Mouse (Mus musculus) liver, embryonic 15.5 days (tissue): Measurements from ENCODE around the gene Ell3. TPM values are rescaled to one million over a fixed set of nuclear protein-coding genes. Genes with fewer than 3 reads are reported as not detected.
A peak's percentile ranks its signal among the peaks of the same experiment; 100 is the strongest.

Source experiments
- ATAC-seq: fragments of 200-750 bp; cut with Nextera tagmentation; 2 replicates; pipeline ENCODE4 v1.8.0; 2017; ENCODE audit warnings: moderate number of reproducible peaks, mild to moderate bottlenecking, moderate library complexity; ENCODE audit not compliant: insufficient read depth
- H3K27ac ChIP-seq: fragments of 300-500 bp; sonication (generic); replicated peaks from 2 replicates; pipeline ENCODE4 v1.5.1; 2015; ENCODE audit warnings: mild to moderate bottlenecking, inconsistent platforms
- H3K27me3 ChIP-seq: fragments of 300-500 bp; sonication (generic); 2 replicates; pipeline ENCODE4 v1.6.1; 2015; ENCODE audit warnings: mild to moderate bottlenecking, inconsistent platforms
- H3K36me3 ChIP-seq: fragments of 300-500 bp; sonication (generic); replicated peaks from 2 replicates; pipeline ENCODE4 v1.6.1; 2015; ENCODE audit warnings: moderate library complexity, mild to moderate bottlenecking, inconsistent platforms
- H3K4me1 ChIP-seq: fragments of 300-500 bp; sonication (generic); replicated peaks from 2 replicates; pipeline ENCODE4 v1.6.1; 2015; ENCODE audit warnings: inconsistent platforms
- H3K4me2 ChIP-seq: fragments of 300-500 bp; sonication (generic); 2 replicates; pipeline ENCODE4 v1.6.1; 2015; ENCODE audit warnings: moderate library complexity, mild to moderate bottlenecking, inconsistent platforms
- H3K4me3 ChIP-seq: fragments of 300-500 bp; sonication (generic); replicated peaks from 2 replicates; pipeline ENCODE4 v1.5.1; 2015; ENCODE audit warnings: mild to moderate bottlenecking, inconsistent platforms
- H3K9ac ChIP-seq: fragments of 300-500 bp; sonication (generic); 2 replicates; pipeline ENCODE4 v1.6.1; 2015; ENCODE audit warnings: moderate library complexity, mild to moderate bottlenecking, inconsistent platforms
- H3K9me3 ChIP-seq: fragments of 300-500 bp; sonication (generic); replicated peaks from 2 replicates; pipeline ENCODE4 v1.6.1; 2016; ENCODE audit warnings: inconsistent platforms
- WGBS: fragments of 180-500 bp; shearing (Covaris S2); methylation state at CpG from one replicate; pipeline ENCODE4 v1.1.7; 2015; ENCODE audit warnings: mixed read lengths; ENCODE audit not compliant: insufficient replicate concordance; 5-methylcytosine and 5-hydroxymethylcytosine counted together
- polyA plus RNA-seq: library from polyadenylated mRNA; unstranded; fragments of >200 nt; fragmentation: Nextera tagmentation; extraction: Ambion mirVana; gene quantifications from 2 replicates; pipeline ENCODE4 v1.2.1, GENCODE M21; 2015

Gene Ell3
- polyA plus RNA-seq, 1 experiment from 2014 or later: 3.0 TPM

DNA sequence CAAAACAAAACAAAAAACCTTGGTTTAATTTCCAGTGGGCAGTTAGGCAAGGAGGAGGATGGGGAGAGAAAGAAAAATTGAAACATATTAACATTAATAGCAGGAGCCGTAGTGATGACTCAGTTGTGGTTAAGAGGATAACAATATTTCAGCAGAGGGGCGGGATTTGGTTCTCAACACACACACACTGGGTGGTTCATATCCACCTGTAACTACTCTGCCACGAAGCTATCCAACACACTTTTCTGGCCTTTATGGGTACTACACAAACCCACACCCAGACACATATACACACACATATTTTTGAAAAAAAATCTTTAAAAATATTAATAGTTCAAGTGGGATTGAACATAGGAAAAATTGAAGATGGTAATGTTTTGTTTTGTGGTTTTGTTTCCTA lies 2.9 kb upstream of the Ell3 start:
- Histone ChIP-seq H3K27ac (no peak overlapping the region), H3K4me3 (no peak overlapping the region), H3K9ac (no peak overlapping the region), H3K4me1 (peaks cover 43% of the 10 kb centered on the region), H3K36me3 (peaks cover 8% of the 10 kb centered on the region; the same call in 1 of the 2 replicates), H3K4me2 (no peak overlapping the region), H3K9me3 (no peaks in the 10 kb centered on the region), H3K27me3 (peaks cover 27% of the 10 kb centered on the region)
- WGBS: 36% methylated on average over 3 of the region's 3 CpGs
- ATAC-seq: no peak

DNA sequence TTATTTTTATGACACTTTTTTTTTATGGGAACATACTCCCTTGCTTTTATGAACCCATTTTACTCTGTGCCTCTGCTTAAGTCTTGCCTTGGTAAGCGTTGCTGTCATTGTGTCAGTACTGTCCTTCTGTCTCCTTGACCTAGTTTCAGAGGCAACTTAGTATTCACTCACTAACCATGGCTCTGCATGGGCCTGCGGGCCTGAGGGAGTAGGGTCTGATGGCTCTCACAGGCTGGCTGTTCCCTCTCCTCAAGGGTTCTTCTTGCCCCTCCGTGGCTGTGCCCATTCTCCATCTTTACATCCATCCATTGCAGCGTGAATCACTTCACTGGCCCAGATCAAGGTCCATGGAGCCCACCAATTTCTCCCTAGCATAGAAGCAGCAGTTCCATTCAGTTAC lies 2.4 kb upstream of the Ell3 start:
- Histone ChIP-seq H3K36me3 (peaks cover 6% of the 10 kb centered on the region; the same call in 1 of the 2 replicates), H3K27ac (no peak overlapping the region), H3K4me3 (no peak overlapping the region), H3K4me1 (peaks cover 47% of the 10 kb centered on the region), H3K4me2 (no peak overlapping the region), H3K9me3 (no peaks in the 10 kb centered on the region), H3K9ac (no peak overlapping the region), H3K27me3 (peaks cover 32% of the 10 kb centered on the region)
- ATAC-seq: no peak
- WGBS: 70% methylated on average over 4 of the region's 4 CpGs

DNA sequence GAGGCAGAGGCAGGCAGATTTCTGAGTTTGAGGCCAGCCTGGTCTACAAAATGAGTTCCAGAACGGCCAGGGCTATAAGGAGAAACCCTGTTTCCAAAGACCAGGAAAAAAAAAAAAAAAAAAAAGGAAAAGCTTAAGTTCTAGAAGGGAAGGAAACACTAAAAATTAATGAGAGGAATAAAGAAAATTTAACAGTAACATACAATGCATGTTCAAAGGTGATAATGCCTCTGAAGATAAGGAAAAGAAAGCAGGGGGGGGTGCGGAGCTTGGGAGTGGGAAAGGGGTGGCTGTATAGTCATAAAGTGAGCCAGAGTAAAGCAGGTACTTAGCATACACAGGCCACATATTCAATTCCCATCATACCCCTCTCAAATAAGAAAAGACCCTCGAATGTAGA lies 1.0 kb upstream of the Ell3 start:
- no peak overlapping the region for H3K4me3 ChIP-seq
- H3K4me2 ChIP-seq: no peak overlapping the region
- H3K27ac ChIP-seq: no peak overlapping the region
- WGBS: 49% methylated on average over 3 of the region's 3 CpGs
- no peak overlapping the region for H3K9ac ChIP-seq
- no peaks in the 10 kb centered on the region for H3K9me3 ChIP-seq
- no peak for ATAC-seq
- peaks cover 41% of the 10 kb centered on the region for H3K4me1 ChIP-seq
- H3K36me3 ChIP-seq: no peaks in the 10 kb centered on the region
- H3K27me3 ChIP-seq: peaks cover 38% of the 10 kb centered on the region

DNA sequence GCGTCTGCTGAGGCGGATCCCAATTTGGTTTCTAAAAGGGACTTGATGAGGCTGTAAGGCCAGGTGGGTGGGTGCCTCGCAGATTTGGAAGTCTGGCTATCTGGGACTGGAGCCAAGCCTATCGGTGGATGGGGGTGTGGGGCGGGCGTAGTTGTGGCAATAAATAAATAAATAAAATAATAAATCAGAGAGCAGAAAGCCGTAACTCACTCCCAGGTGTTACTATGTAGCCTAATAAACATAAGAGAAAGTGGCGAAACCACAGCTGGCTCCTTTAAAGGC lies 1.1 kb downstream of the Ell3 start:
- 16% methylated on average over 8 of the region's 8 CpGs for WGBS
- Histone ChIP-seq H3K4me1 (peaks cover 30% of the 10 kb centered on the region), H3K36me3 (peaks cover 15% of the 10 kb centered on the region), H3K27me3 (peaks cover 38% of the 10 kb centered on the region), H3K9me3 (no peaks in the 10 kb centered on the region), H3K4me3 (peak overlapping the region; percentile 59), H3K27ac (peak overlapping the region; percentile 42; the same call in 1 of the 2 replicates), H3K9ac (peak overlapping the region; percentile 61), H3K4me2 (peak overlapping the region; percentile 92)
- ATAC-seq: peak; percentile 20

DNA sequence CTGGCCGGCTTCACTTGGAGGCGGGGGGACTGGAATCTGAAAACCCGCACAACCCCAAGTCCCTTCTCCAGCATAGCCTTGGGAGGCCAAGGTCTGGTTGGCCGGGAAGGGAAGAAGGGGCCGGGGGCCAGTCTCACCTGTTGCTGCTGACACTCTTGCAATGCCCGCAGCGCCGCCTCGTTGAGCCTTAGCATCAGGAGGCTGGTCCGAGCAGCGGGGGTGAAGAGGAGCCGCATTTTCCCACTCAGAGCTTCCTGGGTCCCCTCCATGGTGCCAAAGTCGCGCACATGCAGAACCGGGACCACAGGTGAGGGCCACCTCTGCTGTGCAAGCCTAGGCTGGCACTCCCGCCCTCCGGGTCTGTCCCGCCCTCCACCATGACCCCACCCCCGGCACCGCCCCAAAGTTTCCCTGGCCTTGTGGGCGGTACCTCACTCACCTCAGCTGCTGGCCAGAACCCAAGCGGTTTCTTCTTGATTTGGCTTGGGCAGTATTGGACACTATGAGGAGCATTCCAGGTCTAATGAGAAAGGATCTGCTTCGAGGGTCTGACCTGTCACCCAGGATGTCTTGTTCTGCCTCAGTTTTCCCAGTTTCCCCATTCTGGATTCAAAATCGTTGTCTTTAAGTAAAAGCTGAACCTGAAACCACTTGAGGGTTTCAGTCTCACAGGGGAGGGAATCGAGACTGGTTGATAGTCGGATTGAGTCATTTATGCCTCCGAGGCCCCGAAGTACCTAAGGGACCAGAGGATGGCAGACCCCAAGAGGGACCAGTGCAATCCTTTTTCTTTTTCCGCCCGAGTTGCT lies 1.6 kb downstream of the Ell3 start:
- peak; percentile 94 for ATAC-seq

DNA sequence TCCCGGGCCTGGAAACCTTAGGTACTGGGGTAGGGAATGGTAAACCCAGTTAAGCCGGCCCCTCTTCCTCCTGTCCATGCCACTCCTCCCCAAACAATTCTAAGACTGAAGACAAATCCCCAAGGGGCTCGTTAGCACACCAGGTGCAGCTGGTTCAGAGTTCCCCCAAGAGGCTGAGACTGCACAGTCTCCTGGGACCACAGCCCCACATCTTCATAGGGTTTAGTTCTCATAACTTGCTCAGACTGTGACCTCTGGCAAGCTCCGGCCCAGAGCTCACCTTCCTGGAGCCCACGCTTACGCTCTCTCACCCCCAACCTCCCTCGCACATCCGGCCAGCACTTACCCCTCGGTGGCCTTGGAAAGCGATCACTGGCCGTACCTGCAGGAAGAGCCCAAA lies 2.3 kb downstream of the Ell3 start:
- WGBS: 16% methylated on average over 11 of the region's 11 CpGs
- ATAC-seq: peak; percentile 5; the same call in 1 of the 2 replicates
- peak overlapping the region; percentile 61; the same call in 1 of the 2 replicates for H3K9ac ChIP-seq
- peak overlapping the region; percentile 92 for H3K4me2 ChIP-seq
- peaks cover 27% of the 10 kb centered on the region for H3K36me3 ChIP-seq
- peaks cover 24% of the 10 kb centered on the region for H3K4me1 ChIP-seq
- peak overlapping the region; percentile 59 for H3K4me3 ChIP-seq
- peaks cover 38% of the 10 kb centered on the region for H3K27me3 ChIP-seq
- H3K27ac ChIP-seq: no peak overlapping the region
- H3K9me3 ChIP-seq: no peaks in the 10 kb centered on the region

More for the DNA sequence above, 1.6 kb downstream of the Ell3 start:
- Histone ChIP-seq H3K4me1 (peaks cover 25% of the 10 kb centered on the region), H3K4me2 (peak overlapping the region; percentile 92), H3K4me3 (peak overlapping the region; percentile 59), H3K27ac (peak overlapping the region; percentile 42), H3K9ac (peak overlapping the region; percentile 61), H3K27me3 (peaks cover 38% of the 10 kb centered on the region), H3K36me3 (peaks cover 21% of the 10 kb centered on the region), H3K9me3 (no peaks in the 10 kb centered on the region)
- WGBS: 1% methylated on average over 30 of the region's 30 CpGs

DNA sequence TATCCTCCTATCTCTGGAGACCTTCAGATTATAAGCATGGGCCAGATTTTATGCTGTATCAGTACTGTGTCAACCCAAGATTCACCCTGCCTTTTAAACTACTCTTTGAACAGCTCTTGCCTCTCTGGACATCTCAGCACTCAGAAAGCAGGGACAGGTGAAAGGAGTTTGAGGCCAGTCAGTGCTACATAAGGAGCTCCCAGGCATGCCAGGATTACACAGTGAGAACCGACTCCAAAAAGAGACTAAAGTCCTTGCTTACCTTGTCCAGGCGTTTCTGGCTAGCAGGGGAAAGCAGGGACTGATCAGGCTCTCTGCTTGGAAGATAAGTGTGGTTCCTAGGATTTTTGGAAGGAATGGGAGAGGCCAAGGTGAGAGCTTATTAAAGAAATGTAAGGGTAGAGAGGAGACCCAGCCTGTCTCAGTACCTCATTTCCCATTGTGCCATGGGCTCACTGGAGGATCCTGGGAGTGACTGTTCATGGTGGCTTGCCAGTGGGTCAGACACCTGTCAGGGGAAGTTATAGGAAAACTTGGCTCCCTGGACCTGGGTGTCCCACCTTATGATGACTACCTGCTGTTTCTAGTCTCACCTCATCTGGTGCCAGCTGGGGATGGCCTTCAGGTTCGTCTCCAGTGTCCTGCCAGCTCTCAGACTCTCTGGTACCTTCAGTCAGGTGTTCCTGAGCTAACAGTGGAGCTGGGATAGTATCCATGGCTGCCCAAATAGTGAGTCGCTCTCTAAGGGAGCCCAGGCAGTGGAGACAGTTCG lies 3.1 kb downstream of the Ell3 start:
- no peak for ATAC-seq
- Histone ChIP-seq H3K4me1 (peaks cover 24% of the 10 kb centered on the region), H3K27me3 (peaks cover 38% of the 10 kb centered on the region), H3K4me2 (0 out of 2 replicates have a peak overlapping the region, but pooled peaks have one; percentile 92), H3K36me3 (peaks cover 33% of the 10 kb centered on the region), H3K4me3 (no peak overlapping the region), H3K9ac (no peak overlapping the region), H3K9me3 (no peaks in the 10 kb centered on the region), H3K27ac (no peak overlapping the region)
- WGBS: 46% methylated on average over 5 of the region's 5 CpGs

DNA sequence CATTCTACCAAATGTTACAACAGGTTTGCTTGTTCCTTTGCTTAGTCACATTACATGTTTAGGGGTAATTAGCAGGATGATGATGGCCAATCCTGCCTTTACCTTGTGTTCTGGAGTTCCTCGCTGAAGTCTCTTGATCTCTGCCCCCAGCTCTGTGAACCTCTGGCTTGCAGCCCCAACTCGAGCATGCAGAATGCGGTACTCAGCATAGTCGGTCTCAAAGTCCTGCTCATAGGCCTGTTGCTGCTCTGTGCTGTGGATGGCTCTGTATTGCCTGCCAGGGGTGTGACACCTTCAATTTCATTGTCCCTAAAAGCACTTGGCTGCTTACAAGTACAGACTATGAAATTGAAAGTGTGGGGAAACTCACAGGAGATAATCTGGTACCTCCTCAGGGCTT lies 4.3 kb downstream of the Ell3 start:
- ATAC-seq: no peak
- Histone ChIP-seq H3K9me3 (no peaks in the 10 kb centered on the region), H3K27ac (no peak overlapping the region), H3K9ac (no peak overlapping the region), H3K36me3 (peaks cover 46% of the 10 kb centered on the region), H3K4me2 (no peak overlapping the region), H3K4me3 (no peak overlapping the region), H3K4me1 (peaks cover 24% of the 10 kb centered on the region), H3K27me3 (peaks cover 36% of the 10 kb centered on the region)
- WGBS: 62% methylated on average over 4 of the region's 4 CpGs

DNA sequence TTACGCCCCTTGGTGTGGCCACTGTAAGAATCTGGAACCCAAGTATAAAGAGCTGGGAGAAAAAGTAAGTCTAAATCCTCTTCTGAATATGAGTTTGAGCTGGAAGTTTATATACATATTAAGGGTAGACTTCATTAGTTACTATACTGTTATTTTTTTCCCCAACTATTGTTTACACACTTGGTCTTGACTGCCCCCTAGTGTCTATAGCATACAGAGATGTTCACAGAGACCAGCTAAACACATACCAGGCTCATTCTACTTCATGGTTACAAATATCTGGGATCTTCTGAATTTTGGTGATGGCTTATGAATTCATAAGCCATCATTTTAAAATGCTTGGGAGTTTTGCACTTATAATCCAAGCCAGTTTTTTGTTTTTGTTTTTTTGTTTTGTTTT lies 9.2 kb downstream of the Ell3 start:
- Histone ChIP-seq H3K36me3 (peaks cover 94% of the 10 kb centered on the region), H3K4me3 (no peak overlapping the region), H3K9me3 (no peaks in the 10 kb centered on the region), H3K9ac (no peak overlapping the region), H3K27ac (no peak overlapping the region), H3K4me1 (no peaks in the 10 kb centered on the region), H3K27me3 (no peaks in the 10 kb centered on the region), H3K4me2 (no peak overlapping the region)
- no peak for ATAC-seq
- 98% methylated on average over 1 of the region's 1 CpGs for WGBS

DNA sequence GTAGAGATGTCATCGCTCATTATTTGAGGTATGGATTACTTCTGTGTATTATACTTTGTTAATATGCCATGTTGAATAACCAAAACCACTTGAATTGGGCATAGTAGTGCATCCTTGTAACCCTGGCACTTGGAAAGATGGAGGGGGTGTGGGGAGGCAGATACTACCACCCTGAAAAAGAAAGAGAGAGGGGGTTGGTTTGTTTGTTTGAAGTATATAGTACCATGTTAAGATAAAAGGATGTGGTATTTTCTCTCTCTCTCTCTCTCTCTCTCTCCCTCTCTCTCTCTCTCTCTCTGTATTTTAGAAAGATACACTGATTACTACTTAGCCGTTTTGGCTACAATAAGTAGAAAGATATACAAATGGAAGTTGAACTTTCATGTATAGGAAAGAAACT lies 18.2 kb downstream of the Ell3 start:
- 84% methylated on average over 2 of the region's 2 CpGs for WGBS
- Histone ChIP-seq H3K9me3 (no peaks in the 10 kb centered on the region), H3K4me3 (no peak overlapping the region), H3K27me3 (no peaks in the 10 kb centered on the region), H3K9ac (no peak overlapping the region), H3K36me3 (peaks cover 83% of the 10 kb centered on the region), H3K4me2 (no peak overlapping the region), H3K4me1 (no peaks in the 10 kb centered on the region), H3K27ac (no peak overlapping the region)
- no peak for ATAC-seq

DNA sequence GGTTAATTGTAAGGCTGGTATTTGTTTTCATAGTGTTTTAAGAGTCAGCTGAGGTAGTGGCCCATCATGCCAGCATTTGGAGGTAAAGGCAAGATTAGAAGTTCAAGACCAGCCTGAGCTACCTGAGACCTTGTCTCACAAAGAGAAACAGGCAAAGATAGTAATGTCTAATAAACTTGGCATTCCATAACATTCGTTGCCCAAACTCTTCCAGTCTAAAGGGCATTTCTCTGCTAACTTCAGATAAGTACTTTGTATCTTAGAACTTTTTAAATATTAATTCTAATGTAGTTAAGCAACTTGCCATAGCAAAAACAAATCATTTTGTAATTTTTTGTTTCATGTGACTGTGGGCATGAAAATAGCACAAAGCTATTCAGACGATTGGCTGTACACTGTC lies 20.9 kb downstream of the Ell3 start:
- H3K9ac ChIP-seq: no peak overlapping the region

More for the DNA sequence above, 20.9 kb downstream of the Ell3 start:
- H3K9me3 ChIP-seq: no peaks in the 10 kb centered on the region
- 75% methylated on average over 2 of the region's 2 CpGs for WGBS
- H3K4me3 ChIP-seq: no peak overlapping the region
- ATAC-seq: no peak
- 0 out of 2 replicates have a peak, but pooled peaks cover 5% of the 10 kb centered on the region for H3K4me1 ChIP-seq
- H3K27me3 ChIP-seq: no peaks in the 10 kb centered on the region
- no peak overlapping the region for H3K27ac ChIP-seq
- no peak overlapping the region for H3K4me2 ChIP-seq
- H3K36me3 ChIP-seq: peaks cover 76% of the 10 kb centered on the region
